Mouse (Mus musculus): Measurements from ENCODE around the gene Gm21992. TPM values are rescaled to one million over a fixed set of nuclear protein-coding genes. Genes with fewer than 3 reads are reported as not detected.

Gm21992 gene
- total RNA-seq (2021): 10 to 100 TPM; 22.0 to 25.5 TPM
- long read RNA-seq, experiment 1, partial matches to known transcripts: 2 of 9 reads
- long read RNA-seq, experiment 1, other reads (novel, unspliced or antisense): 7 of 9 reads
- long read RNA-seq, experiment 2, partial matches to known transcripts: 2 of 8 reads
- long read RNA-seq, experiment 2, other reads (novel, unspliced or antisense): 6 of 8 reads

- Histone ChIP-seq H3K27ac (peak within 1 kb of the TSS; percentile 95), H3K4me3 (peak within 1 kb of the TSS; percentile 60)
- intact Hi-C loops (cut with DNase I): loop anchor here (5.0 kb wide), 1 partner anchor 54 kb away; the partner anchor contains the start of gene Rbm4b
- peak; percentile 96 to 98 for DNase-seq (ENCODE audit: extremely low spot score in 1 of 2, low spot score in 2 of 2)
- TF ChIP-seq CTCF (IDR thresholded peaks at IDR 0.05): no peak
Measured at GRCm38 (mm10) chr19:4811063-4811908, at the start of gene Gm21992, which contains the start of gene Rbm14. Gene Gm21992 (minus strand): TSS chr19:4811612. Gene Rbm14 (minus strand): TSS chr19:4811634.

GRCm38 (mm10) chr19:4859081-4859480 lies 47.7 kb upstream of the Gm21992 start:
- no peak for TF ChIP-seq CTCF (IDR thresholded peaks at IDR 0.05)
- no peak overlapping the region for H3K27ac ChIP-seq
- H3K4me3 ChIP-seq: no peak overlapping the region
- no peak for DNase-seq (ENCODE audit: extremely low spot score in 1 of 2, low spot score in 2 of 2)
- intact Hi-C loops (cut with DNase I): no loop called here

GRCm38 (mm10) chr19:4855951-4856350 lies 44.5 kb upstream of the Gm21992 start:
- intact Hi-C loops (cut with DNase I): no loop called here
- DNase-seq (ENCODE audit: extremely low spot score in 1 of 2, low spot score in 2 of 2): no peak
- TF ChIP-seq CTCF (IDR thresholded peaks at IDR 0.05): no peak
- Histone ChIP-seq H3K4me3 (peak overlapping the region; percentile 81), H3K27ac (peak overlapping the region; percentile 88; the same call in 1 of the 2 replicates)

GRCm38 (mm10) chr19:4855470-4855820 lies 44.0 kb upstream of the Gm21992 start:
- Histone ChIP-seq H3K4me3 (peak overlapping the region; percentile 81), H3K27ac (peak overlapping the region; percentile 88)
- no peak for TF ChIP-seq CTCF (IDR thresholded peaks at IDR 0.05)
- intact Hi-C loops (cut with DNase I): no loop called here
- DNase-seq (ENCODE audit: extremely low spot score in 1 of 2, low spot score in 2 of 2): no peak

- Histone ChIP-seq H3K4me3 (peak within 1 kb of the TSS; percentile 81), H3K27ac (peak within 1 kb of the TSS; percentile 88)
- intact Hi-C loops (cut with DNase I): no loop called here
- DNase-seq (ENCODE audit: extremely low spot score in 1 of 2, low spot score in 2 of 2): peak; percentile 87 to 89
- no peak; the same call in 1 of the 2 replicates for TF ChIP-seq CTCF (IDR thresholded peaks at IDR 0.05)
Measured at GRCm38 (mm10) chr19:4854552-4855469, 43.4 kb upstream of the Gm21992 start, which contains the start of gene Ctsf. Gene Ctsf (plus strand): TSS chr19:4855130.

DNA sequence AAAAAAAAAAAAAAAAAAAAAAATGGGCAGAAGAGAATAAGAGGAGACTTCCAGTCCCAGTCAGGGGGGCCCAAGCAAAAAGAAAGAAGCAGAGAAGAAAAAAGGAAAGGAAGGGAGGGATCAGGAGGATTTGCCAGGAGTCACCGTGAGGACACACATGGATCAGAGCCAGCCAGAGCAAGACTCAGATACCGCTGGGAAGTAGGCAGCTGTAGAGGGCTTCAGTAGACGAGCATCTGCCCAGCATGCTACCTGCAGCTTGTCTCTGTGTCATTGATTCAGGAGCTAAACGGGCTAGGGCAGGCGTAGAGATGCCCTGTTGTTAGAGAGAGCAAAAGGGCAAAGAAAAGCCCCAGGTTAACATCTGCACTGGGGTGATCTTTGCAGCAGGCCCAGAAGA lies 38.9 kb upstream of the Gm21992 start:
- intact Hi-C loops (cut with DNase I): no loop called here

GRCm38 (mm10) chr19:4849800-4850199 lies 38.4 kb upstream of the Gm21992 start:
- intact Hi-C loops (cut with DNase I): loop anchor here (5.0 to 10.0 kb wide), 2 partner anchors 92 to 345 kb away; partner anchors contain the start of gene Rbm4b
- no peak for DNase-seq (ENCODE audit: extremely low spot score in 1 of 2, low spot score in 2 of 2)
- no peak for TF ChIP-seq CTCF (IDR thresholded peaks at IDR 0.05)
- H3K27ac ChIP-seq: no peak overlapping the region
- H3K4me3 ChIP-seq: no peak overlapping the region

More for the DNA sequence above, 38.9 kb upstream of the Gm21992 start:
- DNase-seq (ENCODE audit: extremely low spot score in 1 of 2, low spot score in 2 of 2): no peak
- H3K4me3 ChIP-seq: no peak overlapping the region
- H3K27ac ChIP-seq: no peak overlapping the region
- TF ChIP-seq CTCF (IDR thresholded peaks at IDR 0.05): no peak

DNA sequence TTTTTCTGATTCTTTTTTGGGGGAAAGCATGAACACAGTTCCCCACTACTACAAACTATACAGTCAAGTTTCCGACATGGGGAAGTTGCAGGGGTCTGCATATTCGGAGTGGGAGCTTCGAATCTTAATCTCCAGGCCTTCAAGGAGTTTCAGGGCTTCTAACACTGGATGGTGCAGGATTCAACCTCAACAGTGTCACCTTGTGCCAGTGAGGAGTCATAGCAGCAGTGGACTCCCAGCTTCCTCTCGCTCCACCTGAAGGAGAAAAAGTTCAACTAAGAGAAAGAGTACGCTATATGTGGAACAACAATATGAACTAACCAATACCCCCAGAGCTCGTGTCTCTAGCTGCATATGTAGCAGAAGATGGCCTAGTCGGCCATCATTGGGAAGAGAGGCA lies 36.1 kb upstream of the Gm21992 start:
- H3K27ac ChIP-seq: no peak overlapping the region
- no peak overlapping the region for H3K4me3 ChIP-seq
- intact Hi-C loops (cut with DNase I): loop anchor here (5.0 to 10.0 kb wide), 2 partner anchors 90 to 343 kb away; partner anchors contain the start of gene Rbm4b
- DNase-seq (ENCODE audit: extremely low spot score in 1 of 2, low spot score in 2 of 2): no peak
- TF ChIP-seq CTCF (IDR thresholded peaks at IDR 0.05): peak; percentile 61

- TF ChIP-seq CTCF (IDR thresholded peaks at IDR 0.05): no peak
- intact Hi-C loops (cut with DNase I): loop anchor here (5.0 to 10.0 kb wide), 2 partner anchors 89 to 341 kb away; partner anchors contain the start of gene Rbm4b
- Histone ChIP-seq H3K4me3 (no peak overlapping the region), H3K27ac (no peak overlapping the region)
- no peak for DNase-seq (ENCODE audit: extremely low spot score in 1 of 2, low spot score in 2 of 2)
Measured at GRCm38 (mm10) chr19:4845846-4846245, 34.4 kb upstream of the Gm21992 start.

- no peak overlapping the region for H3K27ac ChIP-seq
- no peak for TF ChIP-seq CTCF (IDR thresholded peaks at IDR 0.05)
- DNase-seq (ENCODE audit: extremely low spot score in 1 of 2, low spot score in 2 of 2): no peak
- intact Hi-C loops (cut with DNase I): loop anchor here (10.0 kb wide), 1 partner anchor 338 kb away; no protein-coding TSS in a partner anchor
- H3K4me3 ChIP-seq: no peak overlapping the region
Measured at GRCm38 (mm10) chr19:4842611-4843010, 31.2 kb upstream of the Gm21992 start.

GRCm38 (mm10) chr19:4840848-4841247 lies 29.4 kb upstream of the Gm21992 start:
- Histone ChIP-seq H3K4me3 (no peak overlapping the region), H3K27ac (no peak overlapping the region)
- TF ChIP-seq CTCF (IDR thresholded peaks at IDR 0.05): no peak
- intact Hi-C loops (cut with DNase I): loop anchor here (10.0 kb wide), 1 partner anchor 336 kb away; no protein-coding TSS in a partner anchor
- DNase-seq (ENCODE audit: extremely low spot score in 1 of 2, low spot score in 2 of 2): no peak

Measured in left cerebral cortex, adult 2 months (tissue).